Mouse (Mus musculus) spleen, adult 2 months (tissue): ENCODE results near the gene Wfdc11. TPM values are rescaled to one million over a fixed set of nuclear protein-coding genes. Genes with fewer than 3 reads are reported as not detected.
"Not testable (repeated sequence)": the region's sequence is repeated elsewhere in the genome, so short reads cannot be mapped to it uniquely, and the experiment has no call there.

ENCODE experiments used
- DNase-seq, 2 experiments: peaks; one replicate each; pipeline versions ENCODE4 v3.0.0 to v3.0.0-alpha.2; 2012 to 2021; ENCODE audit warnings: low spot score in 2 of 2, low read depth in 1 of 2
- H3K27ac ChIP-seq: fragments of 200-500 bp; 2 replicates; pipeline ENCODE4 v1.5.1; 2012; ENCODE audit warnings: low read length, inconsistent platforms; ENCODE audit not compliant: insufficient read depth
- H3K27me3 ChIP-seq: fragments of 200-500 bp; 2 replicates; pipeline ENCODE4 v1.6.1; 2012; ENCODE audit warnings: mild to moderate bottlenecking, moderate library complexity, low read length, inconsistent platforms; ENCODE audit not compliant: control insufficient read depth, insufficient read depth
- H3K36me3 ChIP-seq: fragments of 200-500 bp; 2 replicates; pipeline ENCODE4 v1.6.1; 2012; ENCODE audit warnings: mild to moderate bottlenecking, low read length, inconsistent platforms; ENCODE audit not compliant: control insufficient read depth, insufficient read depth
- H3K4me1 ChIP-seq: fragments of 200-500 bp; 2 replicates; pipeline ENCODE4 v1.6.1; 2011; ENCODE audit warnings: inconsistent platforms; ENCODE audit not compliant: control insufficient read depth, insufficient read depth, insufficient read length
- H3K4me3 ChIP-seq: fragments of 200-500 bp; 2 replicates; pipeline ENCODE4 v1.5.1; 2011; ENCODE audit warnings: mild to moderate bottlenecking, inconsistent platforms; ENCODE audit not compliant: insufficient read depth, insufficient read length; ENCODE audit errors: extremely low read depth
- CTCF ChIP-seq: fragments of 200-500 bp; IDR thresholded peaks from 2 replicates; pipeline ENCODE4 v1.5.1; 2011; ENCODE audit warnings: mild to moderate bottlenecking, inconsistent platforms; ENCODE audit not compliant: insufficient read depth, insufficient read length, insufficient replicate concordance; ENCODE audit errors: extremely low read depth
- POLR2A ChIP-seq: fragments of 200-500 bp; IDR thresholded peaks from 2 replicates; pipeline ENCODE4 v1.6.1; 2011; ENCODE audit warnings: low read depth, low read length, inconsistent platforms
- WGBS: fragments of 180-500 bp; shearing (Covaris S2); methylation state at CpG from one replicate; pipeline ENCODE4 v1.1.7; 2018; 5-methylcytosine and 5-hydroxymethylcytosine counted together
- polyA plus RNA-seq: library from polyadenylated mRNA; depleted of rRNA; stranded (reverse); fragments of >200 nt; gene quantifications from 2 replicates; pipeline ENCODE4 v1.2.3, GENCODE M21; 2012; rRNA removed

Wfdc11 gene
- not detected in 2 replicates for polyA plus RNA-seq

DNA sequence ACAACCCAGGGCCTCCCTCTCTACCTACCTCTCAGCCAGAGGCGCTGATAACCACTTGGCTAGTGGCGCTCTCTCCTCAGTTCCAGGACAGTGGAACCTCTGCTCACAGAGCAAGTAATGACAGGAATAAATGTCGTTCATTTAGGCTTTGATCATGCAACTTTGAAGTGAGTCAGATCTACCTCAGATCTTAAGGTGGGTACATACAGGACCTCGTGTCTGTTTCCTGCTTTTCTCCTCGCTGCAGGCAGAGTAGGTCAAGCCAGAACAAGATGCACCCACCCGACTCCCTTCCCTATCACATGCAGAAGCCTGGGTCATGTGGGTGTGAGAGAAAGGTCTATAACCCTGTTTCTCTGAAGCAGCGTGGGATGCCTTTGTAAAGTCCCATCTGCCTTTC is at the start of gene Wfdc11:
TSS of gene Wfdc11 (minus strand) at position 101 of the 400 bp plus-strand sequence.
- Histone ChIP-seq H3K4me1 (no peaks in the 10 kb centered on the region), H3K27ac (no peak within 1 kb of the TSS), H3K36me3 (no peaks in the 10 kb centered on the region), H3K4me3 (no peak within 1 kb of the TSS), H3K27me3 (no peaks in the 10 kb centered on the region)
- WGBS = 67% methylated on average over 7 of the region's 7 CpGs
- TF ChIP-seq POLR2A (no peak), CTCF (no peak)
- DNase-seq = no peak

GRCm38 (mm10) chr2:164723276-164723675 is 49.4 kb upstream of the Wfdc11 start:
- 74% methylated on average over 4 of the region's 4 CpGs for WGBS
- no peaks in the 10 kb centered on the region for H3K27me3 ChIP-seq
- no peaks in the 10 kb centered on the region for H3K36me3 ChIP-seq
- no peak overlapping the region for H3K27ac ChIP-seq
- no peak overlapping the region for H3K4me3 ChIP-seq
- no peak for TF ChIP-seq POLR2A
- TF ChIP-seq CTCF = no peak
- no peak for DNase-seq
- H3K4me1 ChIP-seq = no peaks in the 10 kb centered on the region

GRCm38 (mm10) chr2:164716194-164716786 is 42.4 kb upstream of the Wfdc11 start:
- not testable (repeated sequence) for H3K27ac ChIP-seq, H3K36me3 ChIP-seq, DNase-seq, H3K4me3 ChIP-seq, H3K4me1 ChIP-seq, H3K27me3 ChIP-seq
- WGBS = 89% methylated on average over 23 of the region's 23 CpGs

DNA sequence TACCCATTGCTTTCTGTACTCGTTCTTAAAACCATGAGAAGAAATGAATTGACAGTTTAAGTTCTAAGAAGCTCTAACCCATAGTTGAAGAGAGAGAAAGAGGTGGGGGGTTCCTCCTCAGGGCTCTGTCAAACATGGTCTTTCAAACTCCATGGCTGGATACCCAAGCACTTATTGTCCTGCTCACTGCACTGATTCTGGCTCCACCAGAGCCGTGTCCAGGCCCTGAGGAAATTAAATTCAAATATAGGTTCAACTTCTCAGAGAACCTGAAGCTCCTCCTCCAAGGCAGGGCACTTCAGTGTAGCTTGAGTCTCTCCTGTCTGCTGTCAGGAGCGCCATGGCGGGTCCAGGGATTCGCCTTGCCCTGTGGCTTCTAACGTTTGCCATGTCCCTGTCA is 41.1 kb upstream of the Wfdc11 start, which contains the start of gene Spint5:
TSS of gene Spint5 (plus strand) at position 301 of the 400 bp plus-strand sequence.
- TF ChIP-seq CTCF (no peak), POLR2A (no peak)
- no peak for DNase-seq
- Histone ChIP-seq H3K27me3 (no peaks in the 10 kb centered on the region), H3K4me3 (no peak within 1 kb of the TSS), H3K36me3 (no peaks in the 10 kb centered on the region), H3K4me1 (no peaks in the 10 kb centered on the region), H3K27ac (no peak within 1 kb of the TSS)
- WGBS = 87% methylated on average over 6 of the region's 6 CpGs

DNA sequence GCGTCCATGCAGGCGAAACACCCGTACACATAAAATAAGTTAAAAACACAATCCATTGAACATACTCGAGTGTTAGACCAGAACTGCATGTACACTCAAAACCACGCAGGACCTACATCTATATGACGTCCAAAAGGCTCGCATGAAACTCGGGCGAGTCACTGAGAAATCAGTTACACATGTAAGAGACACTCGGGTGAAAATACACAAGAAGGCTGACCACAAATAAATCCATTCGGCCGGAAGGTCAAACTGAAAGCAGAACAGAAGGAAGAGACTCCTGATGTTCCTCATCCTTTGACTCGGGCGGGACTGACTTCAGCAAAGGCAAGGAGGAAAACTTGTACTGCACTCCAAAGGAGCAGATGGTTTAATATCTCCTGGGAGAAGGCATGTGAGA is 32.1 kb upstream of the Wfdc11 start:
- Histone ChIP-seq H3K27me3 (no peaks in the 10 kb centered on the region), H3K27ac (no peak overlapping the region), H3K4me1 (no peaks in the 10 kb centered on the region), H3K4me3 (no peak overlapping the region), H3K36me3 (no peaks in the 10 kb centered on the region)
- WGBS = 87% methylated on average over 14 of the region's 14 CpGs
- no peak for DNase-seq
- TF ChIP-seq POLR2A (no peak), CTCF (no peak)

- H3K27ac ChIP-seq = no peak overlapping the region
- H3K4me3 ChIP-seq = no peak overlapping the region
- whole genome bisulfite sequencing = 92% methylated on average over 6 of the region's 6 CpGs
- DNase-seq = no peak
- TF ChIP-seq POLR2A (no peak), CTCF (no peak)
- H3K27me3 ChIP-seq = no peaks in the 10 kb centered on the region
- no peaks in the 10 kb centered on the region for H3K36me3 ChIP-seq
- no peaks in the 10 kb centered on the region for H3K4me1 ChIP-seq
These were observed 31.4 kb upstream of the Wfdc11 start for GRCm38 (mm10) chr2:164705328-164705727.

- H3K4me3 ChIP-seq = no peak overlapping the region
- no peak for DNase-seq
- no peaks in the 10 kb centered on the region for H3K27me3 ChIP-seq
- no peak for TF ChIP-seq CTCF
- no peak overlapping the region for H3K27ac ChIP-seq
- H3K4me1 ChIP-seq = no peaks in the 10 kb centered on the region
- WGBS = 83% methylated on average over 5 of the region's 5 CpGs
- no peaks in the 10 kb centered on the region for H3K36me3 ChIP-seq
These were observed 30.3 kb upstream of the Wfdc11 start for GRCm38 (mm10) chr2:164704235-164704634.

DNA sequence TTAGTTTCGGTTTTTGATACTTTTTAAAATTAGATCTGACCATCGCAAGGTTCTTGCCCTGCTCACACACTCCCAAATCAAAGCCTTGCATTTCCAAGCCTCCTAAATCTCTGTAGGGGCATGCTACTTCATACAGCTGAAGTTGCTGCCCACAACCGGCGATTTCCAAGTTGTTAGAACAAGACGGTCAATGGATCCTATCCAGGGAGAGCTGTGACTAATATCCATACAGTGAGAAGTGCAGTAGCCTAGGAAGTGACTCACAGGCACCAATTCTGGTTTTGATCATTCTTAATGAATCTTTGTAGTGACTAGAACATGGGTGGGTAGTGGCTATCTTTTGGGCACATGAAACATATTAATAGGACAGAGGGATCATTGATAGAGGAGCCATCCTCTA is 27.9 kb upstream of the Wfdc11 start:
- no peak overlapping the region for H3K27ac ChIP-seq
- H3K27me3 ChIP-seq = no peaks in the 10 kb centered on the region
- H3K4me3 ChIP-seq = no peak overlapping the region
- H3K36me3 ChIP-seq = no peaks in the 10 kb centered on the region
- no peak for DNase-seq
- 85% methylated on average over 5 of the region's 5 CpGs for WGBS
- no peak for TF ChIP-seq POLR2A
- no peaks in the 10 kb centered on the region for H3K4me1 ChIP-seq
